ENCODE assay signal across 17 mouse cellular contexts in the genomic region with DNA sequence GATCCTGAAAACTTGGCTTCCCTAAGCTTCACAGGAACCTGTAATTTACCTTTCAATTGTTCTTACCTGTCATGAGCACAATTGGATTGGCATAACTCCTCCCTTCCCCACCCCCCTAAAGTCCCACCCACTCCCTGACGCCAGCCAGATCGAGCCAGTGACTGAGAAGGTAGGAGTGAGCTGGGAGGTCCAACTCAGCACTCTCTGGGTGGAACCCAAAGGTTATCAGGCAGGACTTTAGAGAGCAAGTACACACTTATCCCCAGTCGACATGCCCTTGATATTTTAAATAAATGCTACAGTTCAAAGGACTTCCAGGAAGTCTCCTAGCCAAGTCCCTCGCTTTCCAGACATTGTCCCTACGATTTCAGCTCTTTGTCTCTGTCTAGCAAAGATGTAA.
A peak's percentile ranks its signal among the peaks of the same experiment; 100 is the strongest.
DNase-seq lines count a peak whose midpoint lies in the region; ATAC-seq and TF ChIP-seq lines count a peak whose summit lies in the region.
"Had no signal": no experiment of that assay in that cellular context is flagged by ENCODE, and none has a peak within 500 bp of the region (broad histone marks: within the 10 kb centered on the region; RNA-seq: fewer than 3 reads in every experiment).

No protein-coding gene starts in this region.

- 32% methylated on average over 5 of the region's 5 CpGs for WGBS in lung, adult 2 months
- 23% methylated on average over 5 of the region's 5 CpGs for WGBS in intestine, postnatal 0 days
- WGBS in stomach, postnatal 0 days, result 33% methylated on average over 5 of the region's 5 CpGs
- WGBS in hindbrain, embryonic 16.5 days, result 58% methylated on average over 5 of the region's 5 CpGs

- no peaks in the 10 kb centered on the region for H3K9me3 ChIP-seq in intestine, postnatal 0 days (ENCODE audit: control insufficient read depth)
- H3K9me3 ChIP-seq in stomach, postnatal 0 days (ENCODE audit: control insufficient read depth, low read length), result no peaks in the 10 kb centered on the region
- H3K9me3 ChIP-seq in hindbrain, embryonic 16.5 days (ENCODE audit: control insufficient read depth, low read length), result no peaks in the 10 kb centered on the region
- H3K9me3 ChIP-seq: forebrain, embryonic 12.5 days; hindbrain, embryonic 10.5 days had no signal

- peaks cover 5% of the 10 kb centered on the region for H3K4me1 ChIP-seq in lung, adult 2 months (ENCODE audit: control insufficient read depth, insufficient read depth, low read length)
- 0 out of 2 replicates have a peak, but pooled peaks cover 2% of the 10 kb centered on the region for H3K4me1 ChIP-seq in intestine, postnatal 0 days (replicated peaks; ENCODE audit: control insufficient read depth, insufficient read depth, low read length)
- 0 out of 2 replicates have a peak, but pooled peaks cover 3% of the 10 kb centered on the region for H3K4me1 ChIP-seq in stomach, postnatal 0 days (replicated peaks; ENCODE audit: control insufficient read depth, insufficient read depth)
- H3K4me1 ChIP-seq in hindbrain, embryonic 16.5 days (ENCODE audit: control insufficient read depth, insufficient read depth, low read depth, low read length), result peaks cover 14% of the 10 kb centered on the region
- H3K4me1 ChIP-seq: megakaryocyte, embryonic 14.5 days had no signal

- no peaks in the 10 kb centered on the region for H3K36me3 ChIP-seq in intestine, postnatal 0 days (ENCODE audit: control insufficient read depth, insufficient read depth)
- H3K36me3 ChIP-seq in stomach, postnatal 0 days (ENCODE audit: control insufficient read depth, insufficient read depth, low read length), result no peaks in the 10 kb centered on the region; the same call in 1 of the 2 replicates
- no peaks in the 10 kb centered on the region for H3K36me3 ChIP-seq in hindbrain, embryonic 16.5 days (ENCODE audit: control insufficient read depth, insufficient read depth, low read length)

- TF ChIP-seq EP300 in stomach, postnatal 0 days (optimal IDR thresholded peaks at IDR 0.05), result no peak

- DNase-seq in lung, adult 18-20 months, result peak; percentile 38 to 65
- no peak for DNase-seq in lung, adult 2 months
- DNase-seq in lung, postnatal 10 days, result peak; percentile 44
- DNase-seq in stomach, postnatal 0 days (ENCODE audit: low spot score), result peak; percentile 90
- no peak for DNase-seq in kidney, adult 9 months
- DNase-seq in adrenal gland, adult 8-10 months, result no peak
- DNase-seq: cerebellum, adult 9-11 months; heart, adult 2 months; kidney, postnatal 14 days; right cerebral cortex, adult 18-20 months; thymus, postnatal 14 days had no signal

- no peak for TF ChIP-seq POLR2A in lung, adult 2 months (IDR thresholded peaks at IDR 0.05; ENCODE audit: borderline replicate concordance, extremely low read depth, low read depth, low read length)

- H3K27ac ChIP-seq in intestine, postnatal 0 days (ENCODE audit: low read depth, low read length), result no peak overlapping the region
- no peak overlapping the region for H3K27ac ChIP-seq in stomach, postnatal 0 days (replicated peaks)
- H3K27ac ChIP-seq in hindbrain, embryonic 16.5 days (ENCODE audit: low read depth, low read length), result no peak overlapping the region
- H3K27ac ChIP-seq: forebrain, embryonic 12.5 days; heart, adult 2 months; hindbrain, embryonic 10.5 days had no signal

- no peak for TF ChIP-seq CTCF in lung, adult 2 months (IDR thresholded peaks at IDR 0.05; ENCODE audit: insufficient read depth, low read length)
- TF ChIP-seq CTCF in intestine, postnatal 0 days (IDR thresholded peaks at IDR 0.05; ENCODE audit: low read depth), result no peak
- no peak for TF ChIP-seq CTCF in stomach, postnatal 0 days (IDR thresholded peaks at IDR 0.05; ENCODE audit: low read depth)

- no peak overlapping the region for H3K4me2 ChIP-seq in intestine, postnatal 0 days (replicated peaks; ENCODE audit: low read depth)
- H3K4me2 ChIP-seq in stomach, postnatal 0 days (replicated peaks; ENCODE audit: low read depth), result no peak overlapping the region
- H3K4me2 ChIP-seq in hindbrain, embryonic 16.5 days (ENCODE audit: low read length), result no peak overlapping the region
- H3K4me2 ChIP-seq: forebrain, embryonic 12.5 days had no signal

- H3K4me3 ChIP-seq in lung, adult 2 months (replicated peaks; ENCODE audit: extremely low read depth, low read depth, low read length), result no peak overlapping the region
- no peak overlapping the region for H3K4me3 ChIP-seq in intestine, postnatal 0 days (ENCODE audit: low read depth, low read length)
- no peak overlapping the region for H3K4me3 ChIP-seq in stomach, postnatal 0 days (ENCODE audit: low read depth, low read length)
- H3K4me3 ChIP-seq in hindbrain, embryonic 16.5 days (ENCODE audit: low read length), result no peak overlapping the region
- H3K4me3 ChIP-seq: forebrain, embryonic 12.5 days; heart, adult 2 months; hindbrain, embryonic 10.5 days; megakaryocyte, embryonic 14.5 days had no signal

- H3K27me3 ChIP-seq in intestine, postnatal 0 days (replicated peaks; ENCODE audit: control insufficient read depth, insufficient read depth, low read length), result no peaks in the 10 kb centered on the region
- no peaks in the 10 kb centered on the region for H3K27me3 ChIP-seq in stomach, postnatal 0 days (ENCODE audit: control insufficient read depth, insufficient read depth, low read length)
- no peaks in the 10 kb centered on the region for H3K27me3 ChIP-seq in hindbrain, embryonic 16.5 days (replicated peaks; ENCODE audit: control insufficient read depth, insufficient read depth, low read length)
- H3K27me3 ChIP-seq: forebrain, embryonic 12.5 days; megakaryocyte, embryonic 14.5 days had no signal

- H3K9ac ChIP-seq in intestine, postnatal 0 days (ENCODE audit: low read depth, low read length), result no peak overlapping the region
- H3K9ac ChIP-seq in stomach, postnatal 0 days (ENCODE audit: low read length), result no peak overlapping the region
- no peak overlapping the region for H3K9ac ChIP-seq in hindbrain, embryonic 16.5 days (ENCODE audit: low read depth, low read length)
- H3K9ac ChIP-seq: forebrain, embryonic 12.5 days had no signal

- peak; percentile 54 for ATAC-seq in intestine, postnatal 0 days
- ATAC-seq in stomach, postnatal 0 days (ENCODE audit: low FRiP score, low TSS enrichment), result peak; percentile 83
- ATAC-seq in hindbrain, embryonic 16.5 days, result no peak
- ATAC-seq: inflammation-experienced regulatory T-cells, adult 6 months had no signal

Comparison
In these comparisons a context has a peak if more than half of its experiments do, and no peak if none do; other contexts are left out.
1. DNase-seq: peak in lung, adult 18-20 months (2 of 2), lung, postnatal 10 days (single experiment) and stomach, postnatal 0 days (single experiment); none in lung, adult 2 months (single experiment), kidney, adult 9 months (single experiment) and adrenal gland, adult 8-10 months (single experiment).